Mouse (Mus musculus): ENCODE results near the gene Slc35f5.

DNA sequence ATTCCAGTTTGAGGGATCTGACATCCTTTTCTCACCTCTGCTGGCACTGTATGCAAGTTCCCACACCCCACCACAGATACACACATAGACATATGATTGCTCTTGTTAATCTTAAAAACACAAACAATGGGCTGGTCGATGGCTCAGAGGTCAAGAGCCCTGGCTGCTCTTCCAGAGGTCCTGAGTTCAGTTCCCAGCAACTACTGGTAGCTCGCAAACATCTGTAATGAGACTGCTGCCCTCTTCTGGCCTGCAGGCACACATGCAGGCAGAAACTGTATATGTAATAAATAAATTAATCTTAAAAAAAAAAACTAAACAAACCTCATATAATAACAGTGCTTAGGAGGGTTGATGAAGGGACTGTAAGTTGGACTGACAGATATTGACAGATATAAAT, 13.8 kb downstream of the Slc35f5 start:
- TF ChIP-seq CEBPB (IDR thresholded peaks at IDR 0.05; ENCODE audit: low read depth), result no peak
- no peak for TF ChIP-seq CTCF (IDR thresholded peaks at IDR 0.05; ENCODE audit: control insufficient read depth, insufficient read depth, insufficient read length)
- TF ChIP-seq MYOD1 (IDR thresholded peaks at IDR 0.05; ENCODE audit: control insufficient read depth, insufficient read length, low read depth), result no peak
- TF ChIP-seq MAX (IDR thresholded peaks at IDR 0.05), result no peak

Data from C2C12 (cell line).